ENCODE assay signal across 7 mouse cellular contexts in the genomic region with DNA sequence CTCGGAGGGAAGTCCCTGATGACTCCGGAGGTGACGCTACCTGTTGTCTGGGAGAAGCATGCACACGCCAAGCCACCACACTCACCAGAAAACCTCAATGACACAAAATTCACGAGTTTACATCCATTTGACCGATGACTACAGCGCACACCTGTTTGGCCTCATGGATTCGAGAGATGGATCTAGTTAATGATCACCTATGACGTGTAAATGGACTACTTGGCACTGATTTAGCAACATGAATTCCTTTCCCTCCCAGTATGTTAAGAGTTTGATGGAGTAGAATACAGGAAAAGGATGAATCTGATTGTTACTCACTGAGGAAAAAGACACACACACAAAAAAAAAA.
DNase-seq lines count a peak whose midpoint lies in the region; ATAC-seq lines count a peak whose summit lies in the region.

No protein-coding gene starts in this region.

- H3K9me3 ChIP-seq in lung, embryonic 16.5 days (ENCODE audit: control insufficient read depth, low read length), result no peaks in the 10 kb centered on the region
- no peaks in the 10 kb centered on the region for H3K9me3 ChIP-seq in forebrain, embryonic 12.5 days
- H3K9me3 ChIP-seq in limb, embryonic 13.5 days, result 0 out of 2 replicates have a peak, but pooled peaks cover 2% of the 10 kb centered on the region
- no peaks in the 10 kb centered on the region for H3K9me3 ChIP-seq in stomach, embryonic 14.5 days (ENCODE audit: control insufficient read depth, low read depth, low read length)

- no peak for DNase-seq in lung, adult 18-20 months
- no peak for DNase-seq in left cerebral cortex, postnatal 25 days (ENCODE audit: low spot score in 2 of 2)
- no peak for DNase-seq in ovary, postnatal 14 days (ENCODE audit: low spot score)

- H3K27me3 ChIP-seq in lung, embryonic 16.5 days (ENCODE audit: control insufficient read depth, insufficient read depth, low read depth, low read length), result no peaks in the 10 kb centered on the region
- H3K27me3 ChIP-seq in forebrain, embryonic 12.5 days, result no peaks in the 10 kb centered on the region
- no peaks in the 10 kb centered on the region for H3K27me3 ChIP-seq in limb, embryonic 13.5 days
- H3K27me3 ChIP-seq in stomach, embryonic 14.5 days (ENCODE audit: control insufficient read depth, insufficient read depth, low read length), result no peaks in the 10 kb centered on the region

- H3K4me2 ChIP-seq in lung, embryonic 16.5 days (ENCODE audit: low read depth, low read length), result peak overlapping the region; percentile 82
- H3K4me2 ChIP-seq in forebrain, embryonic 12.5 days, result peak overlapping the region; percentile 65
- peak overlapping the region; percentile 79 for H3K4me2 ChIP-seq in limb, embryonic 13.5 days (replicated peaks)
- peak overlapping the region; percentile 49 for H3K4me2 ChIP-seq in stomach, embryonic 14.5 days (replicated peaks; ENCODE audit: low read depth, low read length)

- WGBS in lung, embryonic 16.5 days, result 7% methylated on average over 9 of the region's 9 CpGs
- 5% methylated on average over 9 of the region's 9 CpGs for WGBS in forebrain, embryonic 12.5 days
- WGBS in limb, embryonic 13.5 days, result 7% methylated on average over 9 of the region's 9 CpGs
- 4% methylated on average over 9 of the region's 9 CpGs for WGBS in stomach, embryonic 14.5 days

- H3K4me1 ChIP-seq in lung, embryonic 16.5 days (replicated peaks; ENCODE audit: control insufficient read depth, insufficient read depth, low read length), result 0 out of 2 replicates have a peak, but pooled peaks cover 8% of the 10 kb centered on the region
- peaks cover 28% of the 10 kb centered on the region for H3K4me1 ChIP-seq in forebrain, embryonic 12.5 days
- peaks cover 17% of the 10 kb centered on the region; the same call in 1 of the 2 replicates for H3K4me1 ChIP-seq in limb, embryonic 13.5 days
- 0 out of 2 replicates have a peak, but pooled peaks cover 12% of the 10 kb centered on the region for H3K4me1 ChIP-seq in stomach, embryonic 14.5 days (ENCODE audit: control insufficient read depth, insufficient read depth, low read length)

- peak overlapping the region; percentile 84 for H3K9ac ChIP-seq in lung, embryonic 16.5 days (ENCODE audit: low read length)
- peak overlapping the region; percentile 74; the same call in 1 of the 2 replicates for H3K9ac ChIP-seq in forebrain, embryonic 12.5 days
- peak overlapping the region; percentile 75 for H3K9ac ChIP-seq in limb, embryonic 13.5 days
- no peak overlapping the region; the same call in 1 of the 2 replicates for H3K9ac ChIP-seq in stomach, embryonic 14.5 days (replicated peaks; ENCODE audit: low read depth, low read length)

- no peaks in the 10 kb centered on the region for H3K36me3 ChIP-seq in lung, embryonic 16.5 days (ENCODE audit: control insufficient read depth, insufficient read depth, low read length)
- H3K36me3 ChIP-seq in forebrain, embryonic 12.5 days (replicated peaks), result no peaks in the 10 kb centered on the region
- no peaks in the 10 kb centered on the region for H3K36me3 ChIP-seq in limb, embryonic 13.5 days
- no peaks in the 10 kb centered on the region for H3K36me3 ChIP-seq in stomach, embryonic 14.5 days (ENCODE audit: control insufficient read depth, insufficient read depth, low read length)

- peak overlapping the region; percentile 72 for H3K4me3 ChIP-seq in lung, embryonic 16.5 days (ENCODE audit: low read length)
- peak overlapping the region; percentile 55 for H3K4me3 ChIP-seq in forebrain, embryonic 12.5 days (replicated peaks)
- peak overlapping the region; percentile 52 for H3K4me3 ChIP-seq in limb, embryonic 13.5 days
- H3K4me3 ChIP-seq in stomach, embryonic 14.5 days (ENCODE audit: low read depth, low read length), result peak overlapping the region; percentile 56

- intact Hi-C loops in left cerebral cortex, postnatal 25 days (cut with DNase I), result loop anchor here (5.0 kb wide), 1 partner anchor 94 kb away; no protein-coding TSS in a partner anchor

- no peak; the same call in 1 of the 2 replicates for ATAC-seq in lung, embryonic 16.5 days (ENCODE audit: low read depth)
- no peak; the same call in none of the 2 replicates for ATAC-seq in forebrain, embryonic 12.5 days (ENCODE audit: low FRiP score)
- ATAC-seq in limb, embryonic 13.5 days (ENCODE audit: low FRiP score, low read depth), result no peak
- peak; percentile 21; the same call in 1 of the 2 replicates for ATAC-seq in stomach, embryonic 14.5 days (ENCODE audit: insufficient number of reproducible peaks, insufficient read depth, low FRiP score, low read depth)

- peak overlapping the region; percentile 92 for H3K27ac ChIP-seq in lung, embryonic 16.5 days (ENCODE audit: low read length)
- peak overlapping the region; percentile 82; the same call in 1 of the 2 replicates for H3K27ac ChIP-seq in forebrain, embryonic 12.5 days
- no peak overlapping the region for H3K27ac ChIP-seq in limb, embryonic 13.5 days
- H3K27ac ChIP-seq in stomach, embryonic 14.5 days (ENCODE audit: low read length), result peak overlapping the region; percentile 78
